Mouse (Mus musculus): ENCODE results near the gene Hsp90ab1. TPM values are rescaled to one million over a fixed set of nuclear protein-coding genes. Genes with fewer than 3 reads are reported as not detected.

The Hsp90ab1 gene
- polyA plus RNA-seq, 1 experiment from 2014 or later, result 2,210 TPM

GRCm38 (mm10) chr17:45546941-45547340 is 26.1 kb downstream of the Hsp90ab1 start:
- H3K4me1 ChIP-seq, result peaks cover 74% of the 10 kb centered on the region

GRCm38 (mm10) chr17:45545278-45545961 is 27.7 kb downstream of the Hsp90ab1 start:
- Histone ChIP-seq H3K4me3 (peak overlapping the region; percentile 44), H3K4me1 (peaks cover 59% of the 10 kb centered on the region), H3K27me3 (ENCODE audit: poor library complexity, severe bottlenecking) (peaks cover 92% of the 10 kb centered on the region), H3K9me3 (no peaks in the 10 kb centered on the region; the same call in 1 of the 2 replicates), H3K27ac (no peak overlapping the region), H3K36me3 (replicated peaks) (peaks cover 21% of the 10 kb centered on the region)
- 5% methylated on average over 74 of the region's 74 CpGs for WGBS
- no peak for DNase-seq (ENCODE audit: extremely low spot score, low spot score)

More at GRCm38 (mm10) chr17:45546941-45547340, 26.1 kb downstream of the Hsp90ab1 start:
- 68% methylated on average over 16 of the region's 16 CpGs for WGBS
- H3K27me3 ChIP-seq (ENCODE audit: poor library complexity, severe bottlenecking), result peaks cover 90% of the 10 kb centered on the region
- H3K27ac ChIP-seq, result no peak overlapping the region
- H3K36me3 ChIP-seq (replicated peaks), result peaks cover 21% of the 10 kb centered on the region
- no peak overlapping the region for H3K4me3 ChIP-seq
- H3K9me3 ChIP-seq, result no peaks in the 10 kb centered on the region; the same call in 1 of the 2 replicates
- no peak for DNase-seq (ENCODE audit: extremely low spot score, low spot score)

- Histone ChIP-seq H3K27me3 (ENCODE audit: poor library complexity, severe bottlenecking) (peaks cover 92% of the 10 kb centered on the region), H3K4me1 (peaks cover 54% of the 10 kb centered on the region), H3K9me3 (no peaks in the 10 kb centered on the region; the same call in 1 of the 2 replicates), H3K36me3 (replicated peaks) (peaks cover 21% of the 10 kb centered on the region), H3K27ac (no peak overlapping the region), H3K4me3 (peak overlapping the region; percentile 44)
- no peak for DNase-seq (ENCODE audit: extremely low spot score, low spot score)
- 1% methylated on average over 46 of the region's 46 CpGs for WGBS
Observed at GRCm38 (mm10) chr17:45544873-45545277, 28.2 kb downstream of the Hsp90ab1 start.

- Histone ChIP-seq H3K9me3 (no peaks in the 10 kb centered on the region; the same call in 1 of the 2 replicates), H3K36me3 (replicated peaks) (peaks cover 21% of the 10 kb centered on the region), H3K4me1 (peaks cover 48% of the 10 kb centered on the region), H3K27me3 (ENCODE audit: poor library complexity, severe bottlenecking) (peaks cover 98% of the 10 kb centered on the region), H3K4me3 (peak overlapping the region; percentile 44), H3K27ac (no peak overlapping the region)
- DNase-seq (ENCODE audit: extremely low spot score, low spot score), result no peak
- WGBS, result 4% methylated on average over 24 of the region's 24 CpGs
Observed at GRCm38 (mm10) chr17:45544001-45544872, 28.8 kb downstream of the Hsp90ab1 start.

GRCm38 (mm10) chr17:45543115-45543514 is 30.0 kb downstream of the Hsp90ab1 start:
- no peak for DNase-seq (ENCODE audit: extremely low spot score, low spot score)
- 33% methylated on average over 1 of the region's 1 CpGs for WGBS
- Histone ChIP-seq H3K27me3 (ENCODE audit: poor library complexity, severe bottlenecking) (peaks cover 97% of the 10 kb centered on the region), H3K4me1 (peaks cover 36% of the 10 kb centered on the region), H3K9me3 (no peaks in the 10 kb centered on the region; the same call in 1 of the 2 replicates), H3K36me3 (replicated peaks) (peaks cover 21% of the 10 kb centered on the region), H3K4me3 (no peak overlapping the region), H3K27ac (no peak overlapping the region)

GRCm38 (mm10) chr17:45542705-45543104 is 30.4 kb downstream of the Hsp90ab1 start:
- H3K9me3 ChIP-seq, result no peaks in the 10 kb centered on the region; the same call in 1 of the 2 replicates
- no peak overlapping the region for H3K4me3 ChIP-seq
- peaks cover 21% of the 10 kb centered on the region for H3K36me3 ChIP-seq (replicated peaks)
- H3K4me1 ChIP-seq, result peaks cover 36% of the 10 kb centered on the region
- no peak for DNase-seq (ENCODE audit: extremely low spot score, low spot score)
- peaks cover 97% of the 10 kb centered on the region for H3K27me3 ChIP-seq (ENCODE audit: poor library complexity, severe bottlenecking)
- no peak overlapping the region for H3K27ac ChIP-seq
- WGBS, result 74% methylated on average over 2 of the region's 2 CpGs

- H3K27me3 ChIP-seq (ENCODE audit: poor library complexity, severe bottlenecking), result peaks cover 97% of the 10 kb centered on the region
- no peaks in the 10 kb centered on the region; the same call in 1 of the 2 replicates for H3K9me3 ChIP-seq
- H3K36me3 ChIP-seq (replicated peaks), result peaks cover 21% of the 10 kb centered on the region
- peaks cover 36% of the 10 kb centered on the region for H3K4me1 ChIP-seq
- no peak overlapping the region for H3K4me3 ChIP-seq
- H3K27ac ChIP-seq, result no peak overlapping the region
- WGBS, result 36% methylated on average over 6 of the region's 6 CpGs
- DNase-seq (ENCODE audit: extremely low spot score, low spot score), result no peak
Observed at GRCm38 (mm10) chr17:45542129-45542528, 30.9 kb downstream of the Hsp90ab1 start.

GRCm38 (mm10) chr17:45539664-45540063 is 33.4 kb downstream of the Hsp90ab1 start:
- 0 out of 2 replicates have a peak, but pooled peaks cover 1% of the 10 kb centered on the region for H3K36me3 ChIP-seq (replicated peaks)
- WGBS, result 82% methylated on average over 21 of the region's 21 CpGs
- no peak overlapping the region for H3K4me3 ChIP-seq
- peaks cover 97% of the 10 kb centered on the region for H3K27me3 ChIP-seq (ENCODE audit: poor library complexity, severe bottlenecking)
- DNase-seq (ENCODE audit: extremely low spot score, low spot score), result no peak
- no peaks in the 10 kb centered on the region for H3K9me3 ChIP-seq
- H3K4me1 ChIP-seq, result peaks cover 18% of the 10 kb centered on the region
- H3K27ac ChIP-seq, result no peak overlapping the region

- H3K36me3 ChIP-seq (replicated peaks), result no peaks in the 10 kb centered on the region
- H3K9me3 ChIP-seq, result no peaks in the 10 kb centered on the region
- no peak overlapping the region for H3K4me3 ChIP-seq
- 72% methylated on average over 4 of the region's 4 CpGs for WGBS
- H3K27ac ChIP-seq, result no peak overlapping the region
- DNase-seq (ENCODE audit: extremely low spot score, low spot score), result no peak
- H3K4me1 ChIP-seq, result peaks cover 6% of the 10 kb centered on the region
- H3K27me3 ChIP-seq (ENCODE audit: poor library complexity, severe bottlenecking), result peaks cover 93% of the 10 kb centered on the region
Observed at GRCm38 (mm10) chr17:45538394-45538793, 34.7 kb downstream of the Hsp90ab1 start.

GRCm38 (mm10) chr17:45536264-45536663 is 36.8 kb downstream of the Hsp90ab1 start:
- no peaks in the 10 kb centered on the region for H3K9me3 ChIP-seq
- 22% methylated on average over 5 of the region's 5 CpGs for WGBS
- no peak overlapping the region for H3K27ac ChIP-seq
- no peaks in the 10 kb centered on the region for H3K36me3 ChIP-seq (replicated peaks)
- peak; percentile 41 for DNase-seq (ENCODE audit: extremely low spot score, low spot score)
- H3K4me3 ChIP-seq, result no peak overlapping the region
- no peaks in the 10 kb centered on the region for H3K4me1 ChIP-seq
- peaks cover 80% of the 10 kb centered on the region for H3K27me3 ChIP-seq (ENCODE audit: poor library complexity, severe bottlenecking)

- Histone ChIP-seq H3K4me3 (no peak overlapping the region), H3K27ac (no peak overlapping the region), H3K4me1 (no peaks in the 10 kb centered on the region), H3K9me3 (no peaks in the 10 kb centered on the region), H3K27me3 (ENCODE audit: poor library complexity, severe bottlenecking) (peaks cover 66% of the 10 kb centered on the region), H3K36me3 (replicated peaks) (no peaks in the 10 kb centered on the region)
- no peak for DNase-seq (ENCODE audit: extremely low spot score, low spot score)
- WGBS, result 62% methylated on average over 15 of the region's 15 CpGs
Observed at GRCm38 (mm10) chr17:45532896-45533295, 40.2 kb downstream of the Hsp90ab1 start.

- 55% methylated on average over 13 of the region's 13 CpGs for WGBS
- H3K27me3 ChIP-seq (ENCODE audit: poor library complexity, severe bottlenecking), result peaks cover 65% of the 10 kb centered on the region
Observed at GRCm38 (mm10) chr17:45530346-45530782, 42.7 kb downstream of the Hsp90ab1 start.

More at GRCm38 (mm10) chr17:45530346-45530782, 42.7 kb downstream of the Hsp90ab1 start:
- no peak overlapping the region for H3K4me3 ChIP-seq
- no peaks in the 10 kb centered on the region for H3K9me3 ChIP-seq
- peaks cover 9% of the 10 kb centered on the region for H3K4me1 ChIP-seq
- no peaks in the 10 kb centered on the region for H3K36me3 ChIP-seq (replicated peaks)
- DNase-seq (ENCODE audit: extremely low spot score, low spot score), result no peak
- no peak overlapping the region for H3K27ac ChIP-seq
